Mouse (Mus musculus): ENCODE results near the gene Coro2b. TPM values are rescaled to one million over a fixed set of nuclear protein-coding genes. Genes with fewer than 3 reads are reported as not detected.
A peak's percentile ranks its signal among the peaks of the same experiment; 100 is the strongest.
"Not testable (repeated sequence)": the region's sequence is repeated elsewhere in the genome, so short reads cannot be mapped to it uniquely, and the experiment has no call there.

The Coro2b gene
- total RNA-seq, 2 experiments from 2014 or later = 16.2 to 16.9 TPM

GRCm38 (mm10) chr9:62471541-62472189 is 65.2 kb downstream of the Coro2b start:
- DNase-seq = no peak

GRCm38 (mm10) chr9:62471041-62471440 is 65.8 kb downstream of the Coro2b start:
- no peak for DNase-seq

GRCm38 (mm10) chr9:62470398-62470797 is 66.4 kb downstream of the Coro2b start:
- DNase-seq = peak; percentile 90

DNA sequence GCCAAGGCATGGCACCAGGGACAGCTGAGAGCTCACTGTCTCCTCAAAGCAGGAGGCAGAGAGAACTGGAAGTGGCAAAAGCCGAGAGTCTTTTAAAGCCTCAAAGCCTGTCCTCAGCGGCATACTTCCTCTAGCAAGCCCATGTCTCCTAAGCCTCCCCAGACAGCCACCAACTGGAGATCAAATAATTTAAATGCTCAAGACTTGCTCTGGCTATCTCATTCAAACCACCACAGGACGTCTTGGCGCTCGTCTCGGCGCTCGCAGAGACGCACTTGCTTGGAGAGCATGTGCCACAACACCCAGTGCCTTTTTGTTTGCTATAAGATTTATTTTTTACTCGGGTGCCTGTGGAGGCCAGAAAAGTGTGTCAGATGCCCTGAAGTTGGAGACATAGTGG is 67.1 kb downstream of the Coro2b start:
- DNase-seq = no peak

DNA sequence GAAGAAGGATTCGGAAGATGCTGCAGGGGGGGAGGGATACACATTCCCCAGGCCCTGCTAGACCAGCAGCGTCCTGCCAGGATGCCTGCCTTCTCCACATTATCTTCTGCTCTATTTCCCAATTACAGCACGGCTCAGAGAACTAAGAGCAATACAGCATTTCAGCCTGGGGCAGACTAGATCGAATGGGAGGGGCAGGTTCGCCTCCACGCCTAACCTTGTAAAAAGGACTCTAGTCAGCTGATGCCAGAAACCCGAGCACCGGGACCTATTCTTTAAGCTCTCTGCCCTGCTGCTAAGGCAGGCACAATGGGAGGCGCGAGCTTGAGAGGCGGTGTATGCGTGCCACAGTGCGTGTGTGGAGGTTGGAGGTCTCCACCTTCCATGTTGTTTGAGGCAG is 67.7 kb downstream of the Coro2b start:
- no peak for DNase-seq

GRCm38 (mm10) chr9:62467413-62467784 is 69.4 kb downstream of the Coro2b start:
- DNase-seq = no peak

DNA sequence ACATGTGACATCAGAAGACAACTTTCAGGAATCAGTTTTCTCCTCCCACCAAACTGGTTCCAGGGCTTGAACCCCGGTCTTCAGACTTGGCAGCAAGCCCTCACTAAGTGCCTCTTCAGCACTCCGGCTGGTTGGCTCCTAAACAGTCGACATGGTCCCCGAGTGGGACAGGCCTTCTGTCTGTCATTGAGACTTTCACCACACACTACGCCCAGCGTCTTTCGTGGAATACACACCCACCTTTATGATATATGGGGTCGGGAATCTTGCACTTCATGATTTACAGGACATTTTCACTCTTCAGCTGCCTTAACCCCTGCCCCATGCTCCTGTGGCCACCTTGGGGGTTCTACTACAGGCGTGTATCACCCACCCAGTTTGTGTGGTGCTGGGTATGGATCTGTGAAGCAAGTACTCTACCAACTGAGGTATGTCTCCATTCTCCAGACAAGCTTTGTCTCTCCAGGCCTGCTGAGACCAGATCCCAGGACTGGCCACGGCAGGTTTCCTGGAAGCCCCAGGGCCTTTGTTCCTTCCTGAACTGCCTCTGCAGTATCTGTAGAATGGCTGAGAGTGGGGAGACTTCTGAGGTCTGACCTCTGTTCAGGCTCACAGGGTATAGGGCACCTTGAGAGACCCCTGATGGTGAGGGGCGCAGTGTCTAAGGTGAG is 70.0 kb downstream of the Coro2b start:
- no peak for DNase-seq

- no peak for DNase-seq
Observed at GRCm38 (mm10) chr9:62466053-62466452, 70.8 kb downstream of the Coro2b start.

- no peak for DNase-seq
Observed at GRCm38 (mm10) chr9:62464727-62465126, 72.1 kb downstream of the Coro2b start.

GRCm38 (mm10) chr9:62461766-62462165 is 75.1 kb downstream of the Coro2b start:
- no peak for DNase-seq

GRCm38 (mm10) chr9:62461095-62461494 is 75.7 kb downstream of the Coro2b start:
- DNase-seq = no peak

DNA sequence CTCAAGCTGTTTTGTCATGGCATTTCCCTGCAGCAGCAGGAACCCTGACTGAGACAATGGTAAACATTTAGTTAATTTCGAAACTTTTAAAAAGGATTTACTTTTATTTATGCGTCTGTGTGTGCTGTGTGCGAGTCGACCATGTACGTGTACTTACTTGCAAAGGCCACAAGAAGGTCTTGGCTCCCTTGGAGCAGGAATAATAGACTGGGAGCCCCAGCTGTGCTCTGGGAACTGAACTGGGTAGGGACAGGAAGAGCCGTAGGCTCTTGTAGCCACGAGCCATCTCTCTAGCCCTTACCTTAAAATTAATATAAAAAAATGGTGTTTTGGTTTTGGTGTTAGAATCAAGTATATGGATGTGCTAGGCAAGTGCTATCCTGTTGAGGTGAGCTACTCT is 76.8 kb downstream of the Coro2b start:
- DNase-seq = no peak

- DNase-seq = no peak
Observed at GRCm38 (mm10) chr9:62458457-62458856, 78.4 kb downstream of the Coro2b start.

DNA sequence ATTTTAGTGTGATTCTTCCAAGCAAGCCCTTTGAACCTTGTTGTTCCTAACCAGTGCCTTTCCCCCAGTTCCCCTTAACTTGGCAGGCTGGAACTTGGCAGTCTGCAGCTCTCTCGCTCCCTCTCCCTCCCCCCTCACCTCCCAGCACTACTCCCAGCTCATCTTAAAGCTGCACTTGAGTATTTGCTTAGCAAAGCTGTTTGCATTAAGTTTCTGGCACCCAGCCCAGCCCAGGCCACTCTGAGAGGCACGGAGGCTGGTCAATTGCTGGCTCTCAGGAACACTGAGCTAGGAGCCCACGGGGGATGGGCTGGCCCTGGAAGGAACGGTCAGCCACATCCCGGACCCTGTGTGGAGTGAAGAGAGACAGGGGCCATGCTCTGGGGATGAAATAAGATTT is 80.8 kb downstream of the Coro2b start:
- DNase-seq = peak; percentile 70

- DNase-seq = peak; percentile 62
Observed at GRCm38 (mm10) chr9:62455210-62455969, 81.5 kb downstream of the Coro2b start.

- DNase-seq = no peak
Observed at GRCm38 (mm10) chr9:62452373-62452993, 84.4 kb downstream of the Coro2b start.

GRCm38 (mm10) chr9:62451585-62452372 is 85.1 kb downstream of the Coro2b start:
- DNase-seq = no peak

GRCm38 (mm10) chr9:62450862-62451261 is 86.0 kb downstream of the Coro2b start:
- no peak for DNase-seq

- no peak for DNase-seq
Observed at GRCm38 (mm10) chr9:62450355-62450754, 86.5 kb downstream of the Coro2b start.

DNA sequence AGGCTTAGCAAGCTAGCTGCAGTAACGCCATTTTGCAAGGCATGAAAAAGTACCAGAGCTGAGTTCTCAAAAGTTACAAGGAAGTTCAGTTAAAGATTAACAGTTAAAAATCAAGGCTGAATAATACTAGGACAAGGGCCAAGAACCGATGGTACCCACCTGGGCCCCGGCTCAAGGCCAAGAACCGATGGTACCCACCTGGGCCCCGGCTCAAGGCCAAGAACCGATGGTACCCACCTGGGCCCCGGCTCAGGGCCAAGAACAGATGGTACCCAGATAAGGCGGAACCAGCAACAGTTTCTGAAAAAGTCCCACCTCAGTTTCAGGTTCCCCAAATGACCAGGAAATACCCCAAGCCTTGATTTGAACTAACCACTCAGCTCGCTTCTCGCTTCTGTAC is 89.5 kb downstream of the Coro2b start:
- DNase-seq = not testable (repeated sequence)

DNA sequence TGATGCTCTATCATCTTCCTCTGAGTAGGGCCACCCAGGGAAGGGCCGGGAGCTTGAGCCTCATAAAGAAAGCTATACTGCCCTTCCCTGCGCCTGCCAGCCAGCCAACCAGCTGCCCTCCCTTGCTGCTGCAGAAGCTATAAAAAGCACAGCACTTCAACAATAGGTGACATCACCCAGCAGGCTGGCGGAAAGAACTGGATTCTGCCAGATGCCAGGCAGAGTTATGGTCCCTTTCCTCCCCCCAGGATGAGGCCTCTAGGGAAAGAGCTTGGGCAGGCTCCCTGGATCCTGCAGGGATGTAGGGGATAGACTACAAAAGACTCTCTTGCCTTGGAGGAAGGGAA is 98.1 kb downstream of the Coro2b start:
- peak; percentile 70 for DNase-seq

- DNase-seq = no peak
Observed at GRCm38 (mm10) chr9:62438085-62438754, 98.6 kb downstream of the Coro2b start.

Data from heart, postnatal 4 days (tissue).